Mouse (Mus musculus) adrenal gland, adult 2 months (tissue): ENCODE measurements around the gene Snap91. TPM values are rescaled to one million over a fixed set of nuclear protein-coding genes. Genes with fewer than 3 reads are reported as not detected.

ENCODE experiments used
- DNase-seq: peaks from one replicate; pipeline ENCODE4 v3.0.0; 2021
- long read RNA-seq: library from polyadenylated mRNA; stranded (forward); transcript quantifications from one replicate; pipeline ENCODE4 v2.0.0, GENCODE M21; 2021
- polyA plus RNA-seq: library from polyadenylated mRNA; depleted of rRNA; stranded (reverse); fragments of >200 nt; gene quantifications from 2 replicates; pipeline ENCODE4 v1.2.3, GENCODE M21; 2012; rRNA removed
- total RNA-seq, 2 experiments: library from RNA; stranded (reverse); gene quantifications; 2 replicates each; pipeline ENCODE4 v1.2.3; 2021

Snap91 gene
- total RNA-seq (10 to 100 TPM; 20.1 to 68.1 TPM), polyA plus RNA-seq (14.8 and 17.1 TPM in 2 replicates)
- long read RNA-seq, transcript Snap91-203 (20 exons, 2,577 nt), result major isoform, 9 of 53 reads
- long read RNA-seq, partial matches to known transcripts, result 12 of 53 reads
- long read RNA-seq, other reads (novel, unspliced or antisense), result 32 of 53 reads

- DNase-seq, result peak; percentile 83
These were observed at the start of gene Snap91 for GRCm38 (mm10) chr9:86880113-86880972. Snap91 (minus strand) TSS chr9:86880654.

GRCm38 (mm10) chr9:86926519-86926918 is 46.1 kb upstream of the Snap91 start:
- no peak for DNase-seq

- DNase-seq, result no peak
These were observed 45.2 kb upstream of the Snap91 start for GRCm38 (mm10) chr9:86925688-86926087.

- no peak for DNase-seq
These were observed 42.0 kb upstream of the Snap91 start for GRCm38 (mm10) chr9:86922430-86922829.

- DNase-seq, result no peak
These were observed 36.1 kb upstream of the Snap91 start for GRCm38 (mm10) chr9:86916543-86916942.

- DNase-seq, result no peak
These were observed 19.2 kb upstream of the Snap91 start for GRCm38 (mm10) chr9:86899502-86900199.

GRCm38 (mm10) chr9:86879216-86880112 is 990 bp downstream of the Snap91 start:
- DNase-seq, result peak; percentile 77

GRCm38 (mm10) chr9:86878716-86879115 is 1.7 kb downstream of the Snap91 start:
- no peak for DNase-seq

GRCm38 (mm10) chr9:86873681-86874080 is 6.8 kb downstream of the Snap91 start:
- peak; percentile 76 for DNase-seq

- no peak for DNase-seq
These were observed 10.7 kb downstream of the Snap91 start for GRCm38 (mm10) chr9:86869586-86870338.

- DNase-seq, result no peak
These were observed 22.4 kb downstream of the Snap91 start for GRCm38 (mm10) chr9:86858101-86858500.

- DNase-seq, result no peak
These were observed 22.8 kb downstream of the Snap91 start for GRCm38 (mm10) chr9:86857626-86858025.

GRCm38 (mm10) chr9:86852861-86853260 is 27.6 kb downstream of the Snap91 start:
- DNase-seq, result no peak

- no peak for DNase-seq
These were observed 28.8 kb downstream of the Snap91 start for GRCm38 (mm10) chr9:86851689-86852088.

GRCm38 (mm10) chr9:86850452-86851207 is 29.8 kb downstream of the Snap91 start:
- no peak for DNase-seq

GRCm38 (mm10) chr9:86843747-86844353 is 36.6 kb downstream of the Snap91 start:
- DNase-seq, result no peak

GRCm38 (mm10) chr9:86829792-86830191 is 50.7 kb downstream of the Snap91 start:
- no peak for DNase-seq

GRCm38 (mm10) chr9:86829034-86829433 is 51.4 kb downstream of the Snap91 start:
- DNase-seq, result no peak

- no peak for DNase-seq
These were observed 61.1 kb downstream of the Snap91 start for GRCm38 (mm10) chr9:86819366-86819765.

- no peak for DNase-seq
These were observed 62.8 kb downstream of the Snap91 start for GRCm38 (mm10) chr9:86817673-86818072.
